Mouse (Mus musculus) layer of hippocampus, postnatal 36 days (tissue): ENCODE results near the gene Slc35f4. TPM values are rescaled to one million over a fixed set of nuclear protein-coding genes. Genes with fewer than 3 reads are reported as not detected.

Source experiments
- DNase-seq, 2 experiments: peaks; one replicate each; pipeline ENCODE4 v3.0.0; 2022
- microRNA-seq, 2 experiments: library from miRNA; unstranded; fragments of <30 nt; microRNA quantifications; one replicate each; pipeline ENCODE4 v1.2.0; 2021
- total RNA-seq, 2 experiments: library from RNA; stranded (reverse); gene quantifications; 2 replicates each; pipeline ENCODE4 v1.2.3; 2021

Slc35f4 gene
- total RNA-seq, 2 experiments from 2014 or later, result 13.2 to 15.0 TPM

GRCm38 (mm10) chr14:49277642-49278041 lies 248.2 kb downstream of the Slc35f4 start:
- DNase-seq, result no peak

- no peak for DNase-seq
Observed at GRCm38 (mm10) chr14:49275376-49275775, 250.5 kb downstream of the Slc35f4 start.

DNA sequence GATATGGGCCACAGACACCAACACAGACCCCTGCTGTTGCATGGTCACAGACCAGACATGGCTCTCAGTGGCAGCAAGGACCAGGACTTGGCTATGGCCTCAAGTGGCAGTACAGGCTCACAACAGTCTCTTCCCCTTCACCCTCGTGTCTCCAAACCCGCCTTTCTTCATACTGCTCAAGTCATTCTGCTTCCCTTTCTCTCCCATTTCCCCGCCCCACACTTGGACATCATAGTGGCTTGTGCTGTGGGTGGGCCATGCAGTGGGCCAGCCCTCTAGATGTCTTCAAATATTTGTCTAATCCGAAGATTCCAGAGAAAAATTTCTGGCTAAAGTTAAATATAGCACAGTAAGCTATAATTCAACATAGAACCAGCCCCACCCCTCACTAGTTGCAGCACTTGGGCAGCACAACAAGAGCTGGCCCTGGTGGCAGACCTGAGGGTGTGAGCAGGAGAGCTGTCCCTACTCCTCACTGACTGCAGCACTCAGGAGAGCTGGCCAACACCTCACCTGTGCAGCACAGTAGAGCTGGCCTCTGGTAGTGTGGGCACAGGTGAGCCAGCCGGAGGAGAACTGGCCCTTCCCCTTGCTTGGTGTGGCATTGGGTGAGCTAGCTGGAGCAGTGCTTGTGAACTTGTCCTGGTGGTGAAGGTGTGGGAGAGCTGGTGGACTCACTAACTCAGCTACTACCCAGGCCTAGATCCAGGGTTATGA lies 260.4 kb downstream of the Slc35f4 start:
- DNase-seq, result no peak

Small RNA genes lying within 50 kb of the gene (microRNA-seq; reads per million reads assigned to microRNA genes)
- gene Gm22949, result 0 reads per million in 2 experiments
